Mouse (Mus musculus) midbrain, embryonic 11.5 days (tissue): ENCODE data around the gene Polr3b. TPM values are rescaled to one million over a fixed set of nuclear protein-coding genes. Genes with fewer than 3 reads are reported as not detected.
A peak's percentile ranks its signal among the peaks of the same experiment; 100 is the strongest.

Experiments
- ATAC-seq: fragments of 200-750 bp; cut with Nextera tagmentation; 2 replicates; pipeline ENCODE4 v1.8.0; 2017; ENCODE audit warnings: moderate TSS enrichment, moderate library complexity; ENCODE audit not compliant: low FRiP score
- DNase-seq: peaks from one replicate; pipeline ENCODE4 v3.0.0; 2015; ENCODE audit warnings: low spot score; ENCODE audit errors: missing footprints
- H3K27ac ChIP-seq: fragments of 300-500 bp; sonication (generic); 2 replicates; pipeline ENCODE4 v1.5.1; 2014; ENCODE audit warnings: low read depth, low read length
- H3K27me3 ChIP-seq: fragments of 300-500 bp; sonication (generic); 2 replicates; pipeline ENCODE4 v1.6.1; 2014; ENCODE audit warnings: mild to moderate bottlenecking, low read length, moderate library complexity, mixed read lengths; ENCODE audit not compliant: control insufficient read depth, insufficient read depth
- H3K36me3 ChIP-seq: fragments of 300-500 bp; sonication (generic); 2 replicates; pipeline ENCODE4 v1.6.1; 2014; ENCODE audit warnings: mild to moderate bottlenecking, low read length, moderate library complexity, mixed read lengths; ENCODE audit not compliant: control insufficient read depth, insufficient read depth
- H3K4me1 ChIP-seq: fragments of 300-500 bp; sonication (generic); 2 replicates; pipeline ENCODE4 v1.6.1; 2014; ENCODE audit warnings: low read length; ENCODE audit not compliant: control insufficient read depth, insufficient read depth
- H3K4me2 ChIP-seq: fragments of 300-500 bp; sonication (generic); 2 replicates; pipeline ENCODE4 v1.6.1; 2014; ENCODE audit warnings: mild to moderate bottlenecking, moderate library complexity
- H3K4me3 ChIP-seq: fragments of 300-500 bp; sonication (generic); 2 replicates; pipeline ENCODE4 v1.5.1; 2014; ENCODE audit warnings: low read depth, low read length
- H3K9ac ChIP-seq: fragments of 300-500 bp; sonication (generic); 2 replicates; pipeline ENCODE4 v1.6.1; 2014; ENCODE audit warnings: low read length
- H3K9me3 ChIP-seq: fragments of 300-500 bp; sonication (generic); 2 replicates; pipeline ENCODE4 v1.6.1; 2016; ENCODE audit warnings: low read length; ENCODE audit not compliant: control insufficient read depth
- WGBS: fragments of 180-500 bp; shearing (Covaris S2); extraction: QIAGEN DNeasy Blood & Tissue Kit; methylation state at CpG from one replicate; pipeline ENCODE4 v1.1.7; 2014; 5-methylcytosine and 5-hydroxymethylcytosine counted together
- polyA plus RNA-seq: library from polyadenylated mRNA; unstranded; fragments of >200 nt; fragmentation: Nextera tagmentation; extraction: Ambion mirVana; gene quantifications from 2 replicates; pipeline ENCODE4 v1.2.1, GENCODE M21; 2014

Gene Polr3b
- polyA plus RNA-seq, 1 experiment from 2014 or later: 16.0 TPM

GRCm38 (mm10) chr10:84676511-84676910 is 54.4 kb downstream of the Polr3b start:
- Histone ChIP-seq H3K36me3 (peaks cover 3% of the 10 kb centered on the region), H3K9me3 (no peaks in the 10 kb centered on the region), H3K27ac (no peak overlapping the region), H3K9ac (no peak overlapping the region), H3K4me1 (no peaks in the 10 kb centered on the region), H3K4me2 (no peak overlapping the region), H3K4me3 (no peak overlapping the region), H3K27me3 (0 out of 2 replicates have a peak, but pooled peaks cover 2% of the 10 kb centered on the region)
- ATAC-seq (no peak), DNase-seq (peak; percentile 59)
- 92% methylated on average over 8 of the region's 8 CpGs for WGBS

- no peaks in the 10 kb centered on the region for H3K4me1 ChIP-seq
- WGBS: 90% methylated on average over 3 of the region's 3 CpGs
- no peak overlapping the region for H3K4me3 ChIP-seq
- DNase-seq: peak; percentile 72
- H3K4me2 ChIP-seq: no peak overlapping the region
- H3K36me3 ChIP-seq: peaks cover 3% of the 10 kb centered on the region
- H3K9me3 ChIP-seq: no peaks in the 10 kb centered on the region
- peaks cover 2% of the 10 kb centered on the region; the same call in 1 of the 2 replicates for H3K27me3 ChIP-seq
- ATAC-seq: no peak
- no peak overlapping the region for H3K9ac ChIP-seq
- no peak overlapping the region for H3K27ac ChIP-seq
These were observed 55.8 kb downstream of the Polr3b start for GRCm38 (mm10) chr10:84677871-84678270.

GRCm38 (mm10) chr10:84678441-84678840 is 56.3 kb downstream of the Polr3b start:
- no peak for ATAC-seq
- DNase-seq: peak; percentile 81
- 75% methylated on average over 4 of the region's 4 CpGs for WGBS

GRCm38 (mm10) chr10:84685444-84686121 is 63.5 kb downstream of the Polr3b start:
- Histone ChIP-seq H3K4me1 (peaks cover 36% of the 10 kb centered on the region), H3K9ac (no peak overlapping the region), H3K36me3 (no peaks in the 10 kb centered on the region), H3K27me3 (peaks cover 20% of the 10 kb centered on the region), H3K4me2 (peak overlapping the region; percentile 33; the same call in 1 of the 2 replicates), H3K4me3 (no peak overlapping the region), H3K9me3 (no peaks in the 10 kb centered on the region), H3K27ac (peak overlapping the region; percentile 78)
- WGBS: 13% methylated on average over 8 of the region's 8 CpGs
- ATAC-seq (peak; percentile 82; the same call in 1 of the 2 replicates), DNase-seq (peak; percentile 92)

More at GRCm38 (mm10) chr10:84678441-84678840, 56.3 kb downstream of the Polr3b start:
- peaks cover 3% of the 10 kb centered on the region for H3K36me3 ChIP-seq
- no peak overlapping the region for H3K27ac ChIP-seq
- H3K4me3 ChIP-seq: no peak overlapping the region
- H3K9ac ChIP-seq: no peak overlapping the region
- H3K27me3 ChIP-seq: peaks cover 2% of the 10 kb centered on the region; the same call in 1 of the 2 replicates
- no peaks in the 10 kb centered on the region for H3K9me3 ChIP-seq
- H3K4me1 ChIP-seq: no peaks in the 10 kb centered on the region
- no peak overlapping the region for H3K4me2 ChIP-seq

GRCm38 (mm10) chr10:84686122-84686497 is 64.0 kb downstream of the Polr3b start:
- peak; percentile 95 for DNase-seq
- Histone ChIP-seq H3K27me3 (peaks cover 20% of the 10 kb centered on the region), H3K9me3 (no peaks in the 10 kb centered on the region), H3K9ac (peak overlapping the region; percentile 38; the same call in 1 of the 2 replicates), H3K4me2 (peak overlapping the region; percentile 33; the same call in 1 of the 2 replicates), H3K4me1 (peaks cover 36% of the 10 kb centered on the region), H3K36me3 (no peaks in the 10 kb centered on the region), H3K27ac (peak overlapping the region; percentile 78), H3K4me3 (no peak overlapping the region)
- ATAC-seq: peak; percentile 78
- WGBS: 6% methylated on average over 9 of the region's 9 CpGs

GRCm38 (mm10) chr10:84686705-84687104 is 64.6 kb downstream of the Polr3b start:
- Histone ChIP-seq H3K36me3 (no peaks in the 10 kb centered on the region), H3K27ac (peak overlapping the region; percentile 78), H3K4me3 (no peak overlapping the region), H3K9me3 (no peaks in the 10 kb centered on the region), H3K27me3 (peaks cover 18% of the 10 kb centered on the region), H3K9ac (peak overlapping the region; percentile 28; the same call in 1 of the 2 replicates), H3K4me2 (peak overlapping the region; percentile 33), H3K4me1 (peaks cover 36% of the 10 kb centered on the region)
- peak; percentile 45 for ATAC-seq
- WGBS: 24% methylated on average over 4 of the region's 4 CpGs
- DNase-seq: peak; percentile 93

- H3K4me2 ChIP-seq: no peak overlapping the region
- no peak overlapping the region; the same call in 1 of the 2 replicates for H3K27ac ChIP-seq
- H3K27me3 ChIP-seq: peaks cover 18% of the 10 kb centered on the region
- DNase-seq (peak; percentile 57), ATAC-seq (no peak)
- no peak overlapping the region for H3K4me3 ChIP-seq
- peaks cover 38% of the 10 kb centered on the region for H3K4me1 ChIP-seq
- H3K9me3 ChIP-seq: no peaks in the 10 kb centered on the region
- H3K36me3 ChIP-seq: no peaks in the 10 kb centered on the region
- H3K9ac ChIP-seq: no peak overlapping the region
- 86% methylated on average over 4 of the region's 4 CpGs for WGBS
These were observed 65.6 kb downstream of the Polr3b start for GRCm38 (mm10) chr10:84687736-84688135.

- WGBS: 59% methylated on average over 3 of the region's 3 CpGs
- Histone ChIP-seq H3K4me2 (no peak overlapping the region), H3K4me1 (peaks cover 32% of the 10 kb centered on the region), H3K27me3 (peaks cover 6% of the 10 kb centered on the region), H3K27ac (no peak overlapping the region), H3K9ac (no peak overlapping the region), H3K36me3 (no peaks in the 10 kb centered on the region), H3K4me3 (no peak overlapping the region), H3K9me3 (no peaks in the 10 kb centered on the region)
- DNase-seq: peak; percentile 80
- no peak for ATAC-seq
These were observed 67.8 kb downstream of the Polr3b start for GRCm38 (mm10) chr10:84689846-84690245.

- H3K9me3 ChIP-seq: no peaks in the 10 kb centered on the region
These were observed 68.7 kb downstream of the Polr3b start for GRCm38 (mm10) chr10:84690818-84691217.

More at GRCm38 (mm10) chr10:84690818-84691217, 68.7 kb downstream of the Polr3b start:
- DNase-seq (peak; percentile 75), ATAC-seq (no peak)
- H3K4me2 ChIP-seq: no peak overlapping the region
- no peak overlapping the region for H3K9ac ChIP-seq
- H3K4me1 ChIP-seq: peaks cover 22% of the 10 kb centered on the region
- H3K27ac ChIP-seq: no peak overlapping the region
- no peak overlapping the region for H3K4me3 ChIP-seq
- 73% methylated on average over 4 of the region's 4 CpGs for WGBS
- no peaks in the 10 kb centered on the region for H3K36me3 ChIP-seq
- peaks cover 5% of the 10 kb centered on the region for H3K27me3 ChIP-seq
